Mouse (Mus musculus): ENCODE measurements around the gene Cdc42bpg. TPM values are rescaled to one million over a fixed set of nuclear protein-coding genes. Genes with fewer than 3 reads are reported as not detected.

Cdc42bpg gene
- polyA plus RNA-seq, 1 experiment from 2014 or later, result 0.64 TPM

DNA sequence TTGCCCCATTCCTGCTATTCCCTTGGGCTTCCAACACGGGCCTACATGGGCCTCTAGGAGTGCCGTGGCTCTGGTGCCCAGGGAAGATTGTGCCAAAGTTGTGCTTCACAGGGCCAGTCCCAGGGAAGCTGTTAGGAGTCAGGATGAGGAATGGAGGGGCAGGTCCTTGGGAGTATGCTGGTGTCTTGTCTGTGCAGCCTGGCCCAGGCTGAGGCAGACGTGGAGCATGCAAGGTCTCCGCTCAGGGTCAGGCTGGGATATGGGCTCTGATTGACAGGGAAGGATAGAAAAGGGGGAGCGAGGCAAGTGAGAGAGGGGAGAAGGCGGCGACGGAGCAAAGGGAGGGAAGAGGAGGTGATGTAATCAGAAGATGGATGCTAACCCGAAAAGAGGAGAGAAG, 18.5 kb downstream of the Cdc42bpg start:
- Histone ChIP-seq H3K27me3 (ENCODE audit: control insufficient read depth, insufficient read depth, low read length) (no peaks in the 10 kb centered on the region), H3K36me3 (ENCODE audit: control insufficient read depth, insufficient read depth) (no peaks in the 10 kb centered on the region), H3K4me3 (ENCODE audit: low read length) (no peak overlapping the region), H3K4me2 (ENCODE audit: low read depth, low read length) (no peak overlapping the region), H3K27ac (ENCODE audit: low read length) (no peak overlapping the region), H3K9ac (ENCODE audit: low read length) (no peak overlapping the region), H3K9me3 (replicated peaks; ENCODE audit: control insufficient read depth, low read length) (no peaks in the 10 kb centered on the region), H3K4me1 (ENCODE audit: control insufficient read depth, insufficient read depth, low read length) (peaks cover 8% of the 10 kb centered on the region)
- WGBS, result 75% methylated on average over 9 of the region's 9 CpGs
- ATAC-seq (replicated peaks; ENCODE audit: extremely low read depth, insufficient read depth, low FRiP score), result no peak

DNA sequence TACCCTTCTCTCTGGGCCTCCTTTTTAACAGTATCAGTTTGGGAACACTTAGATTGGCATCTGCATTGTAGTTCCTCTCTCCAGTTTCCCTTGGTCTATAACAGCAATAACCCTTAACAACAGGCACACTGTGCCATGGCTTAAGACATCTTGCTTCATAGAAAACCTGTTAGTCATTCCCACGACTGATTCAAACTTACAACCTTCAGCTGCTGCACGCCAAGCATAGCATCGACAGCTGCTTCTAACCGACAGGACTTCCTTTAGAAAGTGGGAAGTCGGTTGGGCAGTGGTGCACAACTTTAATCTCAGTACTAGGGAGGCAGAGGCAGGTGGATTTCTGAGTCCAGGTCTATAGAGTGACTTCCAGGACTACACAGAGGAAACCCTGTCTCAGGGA, 24.9 kb downstream of the Cdc42bpg start:
- no peaks in the 10 kb centered on the region for H3K27me3 ChIP-seq (ENCODE audit: control insufficient read depth, insufficient read depth, low read length)
- H3K36me3 ChIP-seq (ENCODE audit: control insufficient read depth, insufficient read depth), result no peaks in the 10 kb centered on the region
- peaks cover 20% of the 10 kb centered on the region for H3K4me1 ChIP-seq (ENCODE audit: control insufficient read depth, insufficient read depth, low read length)
- peak overlapping the region; percentile 62 for H3K4me2 ChIP-seq (ENCODE audit: low read depth, low read length)
- peak overlapping the region; percentile 41 for H3K9ac ChIP-seq (ENCODE audit: low read length)
- H3K4me3 ChIP-seq (ENCODE audit: low read length), result peak overlapping the region; percentile 28; the same call in 1 of the 2 replicates
- no peak for ATAC-seq (replicated peaks; ENCODE audit: extremely low read depth, insufficient read depth, low FRiP score)
- no peaks in the 10 kb centered on the region for H3K9me3 ChIP-seq (replicated peaks; ENCODE audit: control insufficient read depth, low read length)
- WGBS, result 38% methylated on average over 5 of the region's 5 CpGs
- no peak overlapping the region for H3K27ac ChIP-seq (ENCODE audit: low read length)

DNA sequence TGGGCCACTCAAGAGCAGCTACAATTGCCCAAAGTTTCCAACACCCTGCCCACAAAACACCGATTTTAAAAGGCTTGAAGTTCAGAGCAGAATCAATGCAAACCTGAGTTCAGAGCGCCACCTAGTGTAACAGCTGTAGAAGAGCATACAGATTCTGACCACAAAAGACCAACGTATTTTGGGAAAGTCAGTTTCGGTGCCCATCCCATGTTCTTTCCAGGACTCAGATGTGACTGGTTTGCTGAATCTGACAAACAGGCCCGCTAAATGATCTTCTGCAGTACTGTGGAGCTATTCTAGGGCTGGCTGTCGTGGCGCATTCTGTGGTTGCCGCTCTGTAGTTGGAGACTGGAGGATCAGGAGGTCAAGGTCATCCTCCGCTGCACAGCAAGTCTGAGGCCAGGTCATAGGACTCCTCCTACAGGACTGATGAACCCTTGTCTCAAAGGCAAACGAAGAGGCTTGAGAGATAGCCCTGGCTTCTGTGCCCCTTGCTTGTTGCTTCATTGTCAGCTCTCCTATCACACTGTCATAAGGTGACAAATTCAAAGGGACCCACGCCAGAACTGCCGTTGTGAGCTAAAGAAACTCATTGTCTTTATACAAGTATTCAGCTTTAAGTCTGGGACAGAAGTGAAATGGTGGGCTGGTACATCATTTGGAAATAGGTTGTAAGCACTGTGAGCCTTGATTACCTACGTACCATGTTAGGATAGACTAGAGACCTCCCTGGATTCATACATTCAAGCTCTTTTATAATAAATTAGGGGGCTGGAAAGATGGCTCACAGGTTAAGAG, 25.7 kb downstream of the Cdc42bpg start:
- H3K9ac ChIP-seq (ENCODE audit: low read length), result peak overlapping the region; percentile 68
- H3K27me3 ChIP-seq (ENCODE audit: control insufficient read depth, insufficient read depth, low read length), result no peaks in the 10 kb centered on the region
- peak overlapping the region; percentile 62 for H3K4me2 ChIP-seq (ENCODE audit: low read depth, low read length)
- peaks cover 2% of the 10 kb centered on the region for H3K36me3 ChIP-seq (ENCODE audit: control insufficient read depth, insufficient read depth)
- peaks cover 28% of the 10 kb centered on the region for H3K4me1 ChIP-seq (ENCODE audit: control insufficient read depth, insufficient read depth, low read length)
- 18% methylated on average over 13 of the region's 13 CpGs for WGBS
- H3K4me3 ChIP-seq (ENCODE audit: low read length), result peak overlapping the region; percentile 28
- no peaks in the 10 kb centered on the region for H3K9me3 ChIP-seq (replicated peaks; ENCODE audit: control insufficient read depth, low read length)
- H3K27ac ChIP-seq (ENCODE audit: low read length), result peak overlapping the region; percentile 23; the same call in 1 of the 2 replicates
- ATAC-seq (replicated peaks; ENCODE audit: extremely low read depth, insufficient read depth, low FRiP score), result no peak

DNA sequence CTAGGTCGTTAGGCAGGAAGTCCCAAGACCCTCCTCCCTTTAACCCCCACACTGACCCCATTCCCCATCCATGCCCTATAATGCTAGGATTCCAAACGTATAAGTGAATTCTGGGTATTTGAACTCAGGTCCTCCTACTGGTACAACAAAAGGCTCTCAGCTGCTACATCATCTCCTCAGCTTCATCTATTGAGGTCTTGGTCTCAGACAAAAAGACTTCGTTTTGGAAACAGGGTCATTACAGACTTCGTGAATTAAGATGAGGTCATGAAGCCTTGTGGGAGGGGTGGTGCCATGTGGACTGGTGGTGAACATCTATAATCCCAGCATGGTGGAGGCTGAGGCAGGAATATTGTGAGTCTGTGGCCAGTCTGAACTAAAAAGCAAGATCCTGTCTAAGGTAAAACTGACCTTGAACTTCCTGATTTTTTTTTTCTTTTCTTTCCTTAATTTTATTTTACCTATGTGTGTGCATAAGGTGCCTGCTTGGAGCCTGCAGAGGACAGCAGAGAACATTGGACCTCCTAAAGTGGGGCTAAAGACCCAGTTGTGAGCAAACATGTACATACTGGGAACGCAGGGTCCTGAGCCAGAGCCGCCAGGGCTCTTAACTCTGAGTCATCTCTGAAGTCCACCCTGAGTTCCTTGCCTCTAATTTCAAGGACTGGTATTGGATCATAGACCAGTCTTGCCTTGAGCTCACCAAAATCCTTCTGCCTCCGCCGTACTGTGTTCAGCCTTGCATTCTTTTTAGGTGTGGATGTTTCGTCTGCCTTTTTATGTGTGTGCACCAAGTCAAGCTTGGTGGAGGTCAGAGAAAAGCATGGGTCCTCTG, 27.7 kb downstream of the Cdc42bpg start:
- Histone ChIP-seq H3K27me3 (ENCODE audit: control insufficient read depth, insufficient read depth, low read length) (no peaks in the 10 kb centered on the region), H3K27ac (ENCODE audit: low read length) (peak overlapping the region; percentile 91), H3K4me1 (ENCODE audit: control insufficient read depth, insufficient read depth, low read length) (peaks cover 29% of the 10 kb centered on the region), H3K9me3 (replicated peaks; ENCODE audit: control insufficient read depth, low read length) (no peaks in the 10 kb centered on the region), H3K9ac (ENCODE audit: low read length) (peak overlapping the region; percentile 72), H3K4me2 (ENCODE audit: low read depth, low read length) (peak overlapping the region; percentile 68), H3K4me3 (ENCODE audit: low read length) (peak overlapping the region; percentile 73), H3K36me3 (ENCODE audit: control insufficient read depth, insufficient read depth) (peaks cover 21% of the 10 kb centered on the region)
- 67% methylated on average over 9 of the region's 9 CpGs for WGBS
- ATAC-seq (replicated peaks; ENCODE audit: extremely low read depth, insufficient read depth, low FRiP score), result no peak

DNA sequence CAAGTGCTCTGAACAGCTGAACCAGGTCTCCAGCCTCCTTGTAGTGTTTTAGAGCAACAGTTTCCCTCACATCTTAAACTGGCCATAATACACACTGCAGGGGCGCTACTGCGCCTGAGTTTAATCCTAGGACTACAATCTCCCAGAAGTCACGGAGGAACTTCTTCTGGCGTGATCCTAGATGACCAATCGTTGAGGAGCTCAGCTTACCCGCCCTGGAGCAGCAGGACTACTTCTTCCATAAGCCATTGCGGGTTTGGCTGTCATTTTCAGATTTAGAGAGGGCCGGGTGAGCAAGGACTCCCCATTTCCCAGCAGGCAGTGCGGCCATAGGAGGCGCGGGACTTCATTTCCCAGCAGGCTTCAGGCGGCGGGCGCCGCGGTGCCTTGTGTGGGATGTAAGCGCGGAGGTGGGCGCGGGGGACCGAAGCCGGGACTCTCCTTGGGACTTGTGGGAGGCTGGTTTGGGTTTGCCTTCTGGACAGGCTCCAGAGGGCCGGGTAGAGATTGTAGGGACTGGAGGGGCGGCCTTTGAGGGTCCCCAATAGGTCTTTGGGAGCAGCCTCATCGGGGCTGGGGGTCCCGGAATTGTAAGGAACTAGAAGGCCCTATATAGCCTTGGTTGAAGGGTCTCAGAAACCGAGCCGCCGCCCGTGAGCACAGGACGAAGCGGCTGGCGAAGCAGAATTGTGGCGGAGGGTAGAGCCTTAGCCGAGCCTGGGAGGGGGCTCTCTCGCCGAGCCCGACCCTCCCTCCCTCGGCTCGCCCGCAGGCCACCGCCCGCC, 28.6 kb downstream of the Cdc42bpg start, which contains the start of gene Men1:
TSS of gene Men1 (plus strand) at position 307 of the 785 bp plus-strand sequence.
- H3K4me2 ChIP-seq (ENCODE audit: low read depth, low read length), result peak within 1 kb of the TSS; percentile 68
- H3K9me3 ChIP-seq (replicated peaks; ENCODE audit: control insufficient read depth, low read length), result no peaks in the 10 kb centered on the region
- peak within 1 kb of the TSS; percentile 91 for H3K27ac ChIP-seq (ENCODE audit: low read length)
- peak; percentile 94 for ATAC-seq (replicated peaks; ENCODE audit: extremely low read depth, insufficient read depth, low FRiP score)
- under 1% methylated on average over 40 of the region's 43 CpGs for WGBS
- H3K27me3 ChIP-seq (ENCODE audit: control insufficient read depth, insufficient read depth, low read length), result no peaks in the 10 kb centered on the region
- H3K9ac ChIP-seq (ENCODE audit: low read length), result peak within 1 kb of the TSS; percentile 86
- peak within 1 kb of the TSS; percentile 73 for H3K4me3 ChIP-seq (ENCODE audit: low read length)
- peaks cover 29% of the 10 kb centered on the region for H3K4me1 ChIP-seq (ENCODE audit: control insufficient read depth, insufficient read depth, low read length)
- peaks cover 23% of the 10 kb centered on the region for H3K36me3 ChIP-seq (ENCODE audit: control insufficient read depth, insufficient read depth)

DNA sequence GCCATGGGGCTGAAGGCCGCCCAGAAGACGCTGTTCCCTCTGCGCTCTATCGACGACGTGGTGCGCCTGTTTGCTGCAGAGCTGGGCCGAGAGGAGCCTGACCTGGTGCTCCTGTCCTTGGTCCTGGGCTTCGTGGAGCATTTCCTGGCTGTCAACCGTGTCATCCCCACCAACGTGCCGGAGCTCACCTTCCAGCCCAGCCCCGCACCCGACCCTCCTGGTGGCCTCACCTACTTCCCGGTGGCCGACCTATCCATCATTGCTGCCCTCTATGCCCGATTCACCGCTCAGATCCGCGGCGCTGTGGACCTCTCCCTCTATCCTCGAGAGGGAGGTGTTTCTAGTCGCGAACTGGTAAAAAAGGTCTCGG, 29.2 kb downstream of the Cdc42bpg start:
- H3K4me2 ChIP-seq (ENCODE audit: low read depth, low read length), result peak overlapping the region; percentile 68
- ATAC-seq (replicated peaks; ENCODE audit: extremely low read depth, insufficient read depth, low FRiP score), result no peak
- peak overlapping the region; percentile 68 for H3K27ac ChIP-seq (ENCODE audit: low read length)
- no peaks in the 10 kb centered on the region for H3K9me3 ChIP-seq (replicated peaks; ENCODE audit: control insufficient read depth, low read length)
- peak overlapping the region; percentile 86 for H3K9ac ChIP-seq (ENCODE audit: low read length)
- H3K4me3 ChIP-seq (ENCODE audit: low read length), result peak overlapping the region; percentile 73
- H3K4me1 ChIP-seq (ENCODE audit: control insufficient read depth, insufficient read depth, low read length), result peaks cover 34% of the 10 kb centered on the region
- H3K27me3 ChIP-seq (ENCODE audit: control insufficient read depth, insufficient read depth, low read length), result no peaks in the 10 kb centered on the region
- WGBS, result 0% methylated on average over 25 of the region's 25 CpGs
- peaks cover 23% of the 10 kb centered on the region for H3K36me3 ChIP-seq (ENCODE audit: control insufficient read depth, insufficient read depth)

DNA sequence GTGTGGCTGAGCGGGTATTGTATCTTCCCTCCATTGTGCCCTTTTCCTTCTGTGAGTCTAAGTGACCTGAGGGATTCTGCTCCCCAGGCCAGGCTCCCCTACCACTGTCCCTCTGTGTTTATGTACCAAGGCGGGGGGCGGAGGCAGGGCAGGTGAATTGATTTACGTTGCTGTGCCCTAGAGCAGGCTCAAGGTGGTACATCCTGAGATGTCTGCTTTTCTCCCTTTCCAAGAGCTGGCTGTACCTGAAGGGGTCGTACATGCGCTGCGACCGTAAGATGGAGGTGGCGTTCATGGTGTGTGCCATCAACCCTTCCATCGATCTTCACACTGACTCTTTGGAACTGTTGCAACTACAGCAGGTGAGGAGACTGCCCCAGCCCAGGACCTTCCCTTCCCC, 30.7 kb downstream of the Cdc42bpg start:
- Histone ChIP-seq H3K4me1 (ENCODE audit: control insufficient read depth, insufficient read depth, low read length) (peaks cover 32% of the 10 kb centered on the region), H3K36me3 (ENCODE audit: control insufficient read depth, insufficient read depth) (peaks cover 23% of the 10 kb centered on the region), H3K27me3 (ENCODE audit: control insufficient read depth, insufficient read depth, low read length) (no peaks in the 10 kb centered on the region), H3K27ac (ENCODE audit: low read length) (no peak overlapping the region), H3K4me3 (ENCODE audit: low read length) (peak overlapping the region; percentile 73; the same call in 1 of the 2 replicates), H3K9ac (ENCODE audit: low read length) (peak overlapping the region; percentile 86), H3K9me3 (replicated peaks; ENCODE audit: control insufficient read depth, low read length) (no peaks in the 10 kb centered on the region), H3K4me2 (ENCODE audit: low read depth, low read length) (no peak overlapping the region)
- WGBS, result 95% methylated on average over 10 of the region's 10 CpGs
- ATAC-seq (replicated peaks; ENCODE audit: extremely low read depth, insufficient read depth, low FRiP score), result no peak

DNA sequence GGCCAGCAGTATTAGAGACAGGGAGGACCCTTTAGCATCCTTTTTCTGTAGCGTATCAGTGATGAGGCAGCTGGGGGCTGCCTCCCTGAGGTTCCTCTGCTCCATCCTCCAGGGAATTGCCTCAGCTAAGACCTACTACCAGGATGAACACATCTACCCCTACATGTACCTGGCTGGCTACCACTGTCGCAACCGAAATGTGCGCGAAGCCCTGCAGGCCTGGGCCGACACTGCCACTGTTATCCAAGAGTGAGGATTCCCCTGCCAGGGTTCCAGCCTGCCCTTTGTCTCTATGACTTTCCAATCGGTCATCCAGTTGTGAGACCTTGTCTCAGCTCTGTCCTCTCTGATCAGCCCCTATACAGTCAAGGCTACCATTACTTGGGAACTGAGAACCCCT, 31.9 kb downstream of the Cdc42bpg start:
- Histone ChIP-seq H3K4me2 (ENCODE audit: low read depth, low read length) (no peak overlapping the region), H3K9ac (ENCODE audit: low read length) (no peak overlapping the region), H3K36me3 (ENCODE audit: control insufficient read depth, insufficient read depth) (peaks cover 23% of the 10 kb centered on the region), H3K27me3 (ENCODE audit: control insufficient read depth, insufficient read depth, low read length) (no peaks in the 10 kb centered on the region), H3K4me3 (ENCODE audit: low read length) (no peak overlapping the region), H3K4me1 (ENCODE audit: control insufficient read depth, insufficient read depth, low read length) (peaks cover 31% of the 10 kb centered on the region), H3K9me3 (replicated peaks; ENCODE audit: control insufficient read depth, low read length) (no peaks in the 10 kb centered on the region), H3K27ac (ENCODE audit: low read length) (no peak overlapping the region)
- WGBS, result 96% methylated on average over 7 of the region's 7 CpGs
- ATAC-seq (replicated peaks; ENCODE audit: extremely low read depth, insufficient read depth, low FRiP score), result no peak
